Mouse (Mus musculus) layer of hippocampus, adult 2 months (tissue): ENCODE results near the gene Cysrt1. TPM values are rescaled to one million over a fixed set of nuclear protein-coding genes. Genes with fewer than 3 reads are reported as not detected.
"Not testable (repeated sequence)": the region's sequence is repeated elsewhere in the genome, so short reads cannot be mapped to it uniquely, and the experiment has no call there.

Source experiments
- DNase-seq, 2 experiments: peaks; one replicate each; pipeline ENCODE4 v3.0.0; 2022; ENCODE audit warnings: low spot score in 2 of 2
- H3K27ac ChIP-seq: fragments of 200-600 bp; 2 replicates; pipeline ENCODE4 v1.8.1; 2022
- H3K4me3 ChIP-seq: fragments of 200-600 bp; 2 replicates; pipeline ENCODE4 v1.8.1; 2022; ENCODE audit warnings: mild to moderate bottlenecking
- CTCF ChIP-seq: fragments of 200-600 bp; conservative IDR thresholded peaks from 2 replicates; pipeline ENCODE4 v1.8.1; 2022; ENCODE audit warnings: antibody characterized with exemption, mild to moderate bottlenecking, moderate library complexity
- total RNA-seq, 2 experiments: library from RNA; stranded (reverse); gene quantifications; 2 replicates each; pipeline ENCODE4 v1.2.3; 2021

Cysrt1 gene
- total RNA-seq, 2 experiments from 2014 or later, result not detected

DNA sequence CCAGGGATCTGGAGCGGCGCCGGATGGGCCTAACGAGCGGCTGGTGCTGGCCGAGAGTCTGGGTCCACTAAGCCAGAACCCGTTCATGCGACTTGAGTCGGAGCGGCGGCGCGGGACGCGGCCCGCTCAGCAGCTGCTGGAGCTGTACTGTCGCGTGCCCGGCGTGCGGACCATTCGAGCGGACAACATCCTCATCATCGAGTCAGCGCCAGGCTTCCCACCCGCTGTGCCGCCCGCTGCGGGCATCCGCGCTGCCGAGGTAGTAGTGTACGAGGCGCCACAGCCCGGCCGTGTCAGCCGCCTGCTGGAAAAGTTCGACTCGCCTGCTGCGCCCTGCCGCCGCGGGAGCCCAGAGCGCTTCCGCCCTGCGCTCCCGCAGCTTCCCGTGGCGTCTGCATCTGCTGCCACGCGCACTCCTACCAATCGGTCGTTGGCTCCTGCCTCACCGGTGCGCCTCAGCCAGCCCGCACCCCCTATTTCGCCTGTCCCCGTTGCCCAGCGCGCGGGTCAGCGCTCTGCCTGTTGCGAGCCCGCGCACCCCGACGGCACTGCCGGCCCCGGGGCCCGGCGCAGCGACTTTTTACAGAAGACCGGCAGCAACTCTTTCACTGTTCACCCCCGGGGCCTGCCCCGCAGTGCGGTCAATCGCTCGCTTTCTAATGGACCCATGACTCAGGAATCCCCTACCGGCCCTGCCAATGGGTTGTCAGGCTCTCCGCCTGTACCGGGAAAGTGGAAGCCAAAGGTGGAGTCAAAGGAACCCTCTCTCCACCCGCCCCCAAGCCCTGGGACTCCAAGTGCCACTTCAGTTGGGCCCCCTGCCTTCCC is 20.8 kb upstream of the Cysrt1 start:
- H3K4me3 ChIP-seq, result peak overlapping the region; percentile 95
- peak overlapping the region; percentile 88 for H3K27ac ChIP-seq
- TF ChIP-seq CTCF, result no peak
- no peak for DNase-seq

GRCm38 (mm10) chr2:25262291-25262767 is 20.1 kb upstream of the Cysrt1 start, which contains the start of gene Tprn:
Gene Tprn, plus strand, starts transcription at chr2:25262618.
- H3K27ac ChIP-seq, result peak within 1 kb of the TSS; percentile 95
- peak; percentile 91 to 97 for DNase-seq
- peak within 1 kb of the TSS; percentile 95 for H3K4me3 ChIP-seq
- TF ChIP-seq CTCF, result peak; percentile 49

DNA sequence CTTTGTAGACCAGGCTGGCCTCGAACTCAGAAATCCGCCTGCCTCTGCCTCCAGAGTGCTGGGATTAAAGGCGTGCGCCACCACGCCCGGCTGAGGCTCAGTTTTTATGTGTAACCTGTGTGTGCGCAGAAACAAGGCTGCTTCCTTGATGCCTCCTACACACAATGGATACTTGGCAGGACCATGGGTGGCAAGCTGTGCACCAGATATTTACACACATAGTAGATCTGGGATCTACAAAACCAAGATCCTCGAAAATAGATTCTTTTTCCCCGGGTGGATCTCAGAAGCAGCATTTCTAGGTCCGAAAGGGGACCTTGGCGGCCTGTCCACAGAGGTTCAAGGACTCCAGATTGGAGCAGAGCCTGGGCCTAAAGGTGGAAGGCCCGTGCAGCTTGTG is 19.6 kb upstream of the Cysrt1 start:
- Histone ChIP-seq H3K4me3 (peak overlapping the region; percentile 95), H3K27ac (peak overlapping the region; percentile 95)
- no peak for TF ChIP-seq CTCF
- no peak for DNase-seq

- no peak overlapping the region for H3K27ac ChIP-seq
- no peak overlapping the region for H3K4me3 ChIP-seq
- TF ChIP-seq CTCF, result peak; percentile 72
- no peak for DNase-seq
These were observed 16.6 kb upstream of the Cysrt1 start for GRCm38 (mm10) chr2:25258887-25259286.

DNA sequence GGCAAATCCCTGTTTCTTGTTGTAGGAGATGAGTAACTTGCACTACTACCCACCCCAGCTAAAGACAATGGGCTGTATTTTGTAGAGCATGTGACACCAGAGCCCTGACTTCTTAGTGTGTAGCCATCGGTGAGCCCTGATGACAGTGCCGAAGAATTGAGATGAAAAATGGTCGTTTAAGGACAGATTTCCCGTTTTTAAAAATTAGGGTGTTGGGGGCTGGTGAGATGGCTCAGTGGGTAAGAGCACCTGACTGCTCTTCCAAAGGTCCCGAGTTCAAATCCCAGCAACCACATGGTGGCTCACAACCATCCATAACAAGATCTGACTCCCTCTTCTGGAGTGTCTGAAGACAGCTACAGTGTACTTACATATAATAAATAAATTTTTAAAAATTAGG is 15.0 kb upstream of the Cysrt1 start:
- DNase-seq, H3K27ac ChIP-seq: not testable (repeated sequence)
- peak overlapping the region; percentile 3; the same call in 1 of the 2 replicates for H3K4me3 ChIP-seq

- H3K4me3 ChIP-seq, result peak overlapping the region; percentile 89
- H3K27ac ChIP-seq, result peak overlapping the region; percentile 98
- peak; percentile 67 for TF ChIP-seq CTCF
- DNase-seq, result peak in 1 of 2 experiments; percentile 47
These were observed 14.3 kb upstream of the Cysrt1 start for GRCm38 (mm10) chr2:25256443-25257109.

DNA sequence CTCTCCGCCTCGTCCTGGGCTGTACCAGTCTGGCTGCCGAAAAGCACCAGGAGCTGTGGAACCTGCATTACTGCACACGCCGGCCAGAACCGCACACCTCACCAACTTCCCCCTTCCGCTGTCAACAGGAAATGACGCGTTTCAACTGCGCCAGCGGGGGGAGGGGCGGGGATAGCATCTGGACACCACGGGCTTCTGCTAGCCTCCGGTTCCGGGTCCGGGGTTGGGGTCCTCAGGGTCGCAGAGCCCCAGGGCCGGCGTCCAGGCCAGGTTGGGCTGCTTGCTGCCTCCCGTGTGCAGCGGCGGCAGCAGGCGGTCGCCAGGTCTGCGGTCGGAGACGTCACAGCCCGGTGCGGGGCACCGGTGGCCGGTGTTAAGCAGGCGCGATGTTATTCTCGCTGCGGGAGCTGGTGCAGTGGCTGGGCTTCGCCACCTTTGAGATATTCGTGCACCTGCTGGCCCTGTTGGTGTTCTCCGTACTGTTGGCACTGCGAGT is 13.1 kb upstream of the Cysrt1 start, which contains the start of gene Tmem203:
TSS of gene Tmem203 (plus strand) at position 156 of the 496 bp plus-strand sequence.
- no peak for TF ChIP-seq CTCF
- H3K4me3 ChIP-seq, result peak within 1 kb of the TSS; percentile 89

DNA sequence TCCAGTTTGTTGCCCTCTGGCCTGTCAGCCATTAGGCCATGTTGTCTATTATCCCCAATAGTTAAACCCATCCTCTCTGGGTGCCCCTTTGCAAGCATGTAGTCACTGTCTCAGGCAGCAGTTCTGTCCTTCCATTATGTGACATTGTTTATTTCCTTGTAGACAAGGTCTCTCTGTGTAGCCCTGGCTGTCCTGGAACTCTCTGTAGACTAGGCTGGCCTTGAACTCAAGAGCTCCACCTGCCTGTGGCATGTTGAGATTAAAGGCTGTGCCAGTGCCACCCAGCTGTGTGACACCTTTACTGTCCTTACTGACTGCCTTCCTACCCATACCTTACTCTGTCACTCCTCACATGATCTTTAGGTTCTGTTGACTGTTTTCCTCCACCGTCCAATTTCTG is 10.1 kb upstream of the Cysrt1 start:
- TF ChIP-seq CTCF, result peak; percentile 62
- DNase-seq, result no peak
- Histone ChIP-seq H3K4me3 (no peak overlapping the region), H3K27ac (no peak overlapping the region)

More for the DNA sequence above, 13.1 kb upstream of the Cysrt1 start, which contains the start of gene Tmem203:
- DNase-seq, result peak; percentile 86 to 87
- H3K27ac ChIP-seq, result peak within 1 kb of the TSS; percentile 98

DNA sequence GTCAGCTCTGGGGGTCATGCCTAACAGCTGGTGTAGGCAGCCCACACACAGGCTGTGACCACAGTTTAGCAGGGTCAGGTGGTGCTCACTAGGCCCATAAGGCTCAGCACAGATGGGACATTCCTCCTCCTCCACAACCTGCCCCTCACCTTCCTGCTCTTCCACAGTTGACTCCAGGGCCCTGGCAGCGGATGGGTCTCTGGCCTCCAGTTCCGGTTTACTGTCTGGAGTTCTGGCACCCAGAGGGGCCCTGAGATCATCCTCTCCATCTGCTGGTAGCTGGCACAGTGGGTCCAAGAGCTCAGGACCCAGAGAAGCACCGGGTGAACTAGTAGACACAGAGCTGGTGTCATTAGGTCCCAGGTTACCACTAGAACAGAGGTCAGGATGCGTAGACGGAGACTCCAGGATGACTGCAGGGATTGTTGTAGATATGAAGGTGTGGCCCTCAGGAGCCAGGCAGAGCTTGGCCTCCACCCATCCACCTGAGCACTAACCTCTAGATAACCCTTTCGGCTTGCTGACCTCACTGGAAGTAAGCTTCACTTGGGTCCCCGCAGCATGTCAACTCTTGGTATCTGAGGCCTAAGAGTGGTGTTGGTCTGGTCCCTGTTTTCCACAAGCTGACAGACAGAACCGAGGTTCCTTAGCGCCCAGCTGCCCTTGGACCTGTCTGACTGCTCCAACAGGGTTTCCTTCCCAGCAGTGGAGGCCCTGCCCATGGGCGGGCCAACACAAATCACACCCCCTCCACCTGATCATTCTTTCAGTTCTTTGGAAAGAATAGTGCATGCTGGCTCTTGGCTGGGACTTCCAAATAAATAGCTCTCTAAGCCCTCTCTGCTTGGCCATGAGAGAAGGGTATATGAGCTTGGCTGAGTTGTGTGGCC is 4.2 kb upstream of the Cysrt1 start, which contains the start of gene AL732309.1:
TSS of gene AL732309.1 (minus strand) at position 681 of the 890 bp plus-strand sequence.
- no peak within 1 kb of the TSS for H3K27ac ChIP-seq
- no peak for TF ChIP-seq CTCF
- DNase-seq, result no peak

DNA sequence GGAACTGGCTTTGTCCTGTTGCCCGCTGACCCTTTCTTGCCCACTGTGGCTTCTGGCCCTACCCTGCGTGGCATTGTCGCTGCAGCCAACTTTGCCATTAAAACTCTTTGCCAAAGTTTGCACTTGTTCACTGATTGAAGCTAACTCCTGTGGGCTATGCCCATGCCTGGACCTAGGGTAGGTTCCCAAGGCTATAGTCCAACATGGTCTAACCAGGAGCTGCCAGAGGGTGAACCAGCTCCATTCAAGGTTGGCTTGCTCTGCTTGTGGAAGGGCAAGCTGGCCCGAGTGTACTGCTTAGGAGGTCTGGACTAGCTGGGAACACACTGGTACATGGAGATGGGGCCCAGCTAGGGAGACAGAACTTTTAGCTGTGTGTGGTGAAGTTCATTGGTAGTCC is 1.9 kb upstream of the Cysrt1 start:
- H3K4me3 ChIP-seq, result no peak overlapping the region
- no peak for DNase-seq
- TF ChIP-seq CTCF, result no peak
- H3K27ac ChIP-seq, result no peak overlapping the region

More for the DNA sequence above, 4.2 kb upstream of the Cysrt1 start, which contains the start of gene AL732309.1:
- no peak within 1 kb of the TSS for H3K4me3 ChIP-seq

DNA sequence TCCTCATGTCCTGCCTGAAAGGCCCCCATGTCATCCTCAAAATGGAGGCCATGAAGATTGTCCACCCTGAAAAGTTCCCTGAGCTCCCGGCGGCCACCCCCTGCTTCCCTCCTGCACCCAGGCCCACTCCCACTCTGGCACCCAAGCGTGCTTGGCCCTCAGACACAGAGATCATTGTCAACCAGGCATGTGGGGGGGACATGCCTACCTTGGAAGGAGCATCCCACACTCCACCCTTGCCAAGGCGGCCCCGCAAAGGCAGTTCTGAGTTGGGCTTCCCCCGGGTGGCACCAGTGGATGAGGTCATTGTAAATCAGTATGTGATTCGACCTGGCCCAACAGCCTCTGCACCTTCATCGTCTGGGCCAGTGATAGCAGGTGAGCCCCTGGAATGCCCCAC is 1.1 kb upstream of the Cysrt1 start:
- TF ChIP-seq CTCF, result no peak
- no peak for DNase-seq
- H3K4me3 ChIP-seq, result peak overlapping the region; percentile 70
- peak overlapping the region; percentile 93; the same call in 1 of the 2 replicates for H3K27ac ChIP-seq

- no peak for TF ChIP-seq CTCF
- DNase-seq, result no peak
- H3K4me3 ChIP-seq, result peak overlapping the region; percentile 70
- no peak overlapping the region for H3K27ac ChIP-seq
These were observed 845 bp downstream of the Cysrt1 start for GRCm38 (mm10) chr2:25241438-25241775.
